Mouse (Mus musculus): Measurements from ENCODE around the gene Galnt2.
A peak's percentile ranks its signal among the peaks of the same experiment; 100 is the strongest.

The Galnt2 gene

GRCm38 (mm10) chr8:124376406-124376805 lies 145.2 kb downstream of the Galnt2 start:
- DNase-seq, result peak; percentile 2

GRCm38 (mm10) chr8:124379289-124379688 lies 148.1 kb downstream of the Galnt2 start:
- no peak for DNase-seq

GRCm38 (mm10) chr8:124382235-124382634 lies 151.0 kb downstream of the Galnt2 start:
- DNase-seq, result no peak

DNA sequence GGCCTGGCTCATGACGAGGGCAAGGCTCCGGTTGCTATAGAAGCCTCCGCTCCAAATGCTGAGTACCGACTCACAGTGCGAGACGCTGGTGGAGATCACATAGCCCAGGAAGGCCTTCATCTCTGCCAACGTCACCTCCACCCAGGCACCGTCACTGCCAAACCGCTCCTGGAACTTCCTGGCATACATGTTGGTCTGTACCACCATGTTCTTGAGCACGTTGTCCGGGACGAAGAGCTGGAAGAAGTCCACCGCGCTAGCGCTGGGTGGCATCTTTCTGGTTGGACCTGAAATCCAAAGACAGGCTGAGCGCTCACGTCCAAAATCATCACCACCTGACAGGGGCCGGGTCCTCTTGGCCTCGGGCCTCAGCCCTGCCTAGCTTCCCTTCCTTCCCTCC lies 153.1 kb downstream of the Galnt2 start:
- no peak for DNase-seq

GRCm38 (mm10) chr8:124386225-124386899 lies 155.2 kb downstream of the Galnt2 start:
- no peak for DNase-seq

- DNase-seq, result peak; percentile 74
These were observed 158.3 kb downstream of the Galnt2 start for GRCm38 (mm10) chr8:124389495-124389894.

DNA sequence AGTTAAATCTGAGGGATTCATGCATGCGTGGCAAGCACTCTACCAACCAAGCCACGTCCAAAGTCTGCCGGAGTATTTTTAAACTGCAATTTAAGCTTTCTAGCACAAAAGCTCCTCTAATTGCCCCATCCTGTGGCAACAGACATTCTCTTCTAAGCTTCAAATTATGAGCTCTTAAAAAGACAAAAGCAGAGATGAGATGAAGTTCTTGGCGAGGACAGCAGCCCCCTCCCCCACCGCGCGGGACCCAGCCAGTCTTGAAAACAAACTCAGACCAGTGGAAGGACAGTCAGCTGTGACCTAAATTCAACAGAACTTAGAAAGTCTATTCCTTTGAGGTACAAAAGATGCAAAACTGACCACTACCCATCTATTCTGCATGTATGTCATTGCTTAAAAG lies 160.0 kb downstream of the Galnt2 start:
- DNase-seq, result no peak

GRCm38 (mm10) chr8:124392271-124393012 lies 161.3 kb downstream of the Galnt2 start:
- no peak for DNase-seq

DNA sequence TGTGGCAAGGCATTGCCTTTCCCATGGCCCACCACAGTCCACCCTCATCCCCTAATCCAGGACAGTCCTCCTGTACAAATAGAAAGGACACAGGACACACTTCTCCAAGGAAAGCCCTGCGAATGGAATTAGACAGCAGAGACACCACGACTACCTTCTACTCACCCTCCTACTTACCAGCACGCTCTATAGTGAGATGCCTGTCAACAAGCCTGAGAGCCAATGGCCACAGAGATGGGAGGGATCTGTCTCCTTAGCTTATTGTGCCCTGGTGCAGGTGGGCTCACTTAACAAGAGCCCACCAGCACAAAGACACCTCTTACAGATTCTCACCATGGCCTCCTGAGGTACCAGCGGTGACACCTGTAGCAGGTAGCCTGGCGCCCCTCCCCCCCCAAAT lies 161.8 kb downstream of the Galnt2 start:
- no peak for DNase-seq

- peak; percentile 68 for DNase-seq
These were observed 162.7 kb downstream of the Galnt2 start for GRCm38 (mm10) chr8:124393927-124394326.

GRCm38 (mm10) chr8:124394951-124395350 lies 163.8 kb downstream of the Galnt2 start:
- DNase-seq, result no peak
